Mouse (Mus musculus) MEL (cell line): ENCODE data around the gene Tmem120a. TPM values are rescaled to one million over a fixed set of nuclear protein-coding genes. Genes with fewer than 3 reads are reported as not detected.

Experiments used
- DNase-seq: peaks from one replicate; pipeline ENCODE4 v3.0.0; 2011; ENCODE audit warnings: low read depth, low spot score
- H3K27ac ChIP-seq: 2 replicates; pipeline ENCODE4 v1.5.1; 2012; ENCODE audit warnings: low read depth, mild to moderate bottlenecking, control low read depth, low read length, moderate library complexity; ENCODE audit not compliant: control insufficient read depth
- H3K27me3 ChIP-seq, 2 experiments: fragments of 150-350 bp in 1 of 2; sonication (generic) in 1 of 2; 2 replicates each; pipeline ENCODE4 v1.6.1; 2012; ENCODE audit warnings: low read length in 2 of 2, mild to moderate bottlenecking in 2 of 2, improper control_type of control experiment in 1 of 2, moderate library complexity in 1 of 2; ENCODE audit not compliant: insufficient read depth in 2 of 2, control insufficient read depth in 1 of 2
- H3K36me3 ChIP-seq, 2 experiments: 2 replicates each; pipeline ENCODE4 v1.6.1; 2012 to 2014; ENCODE audit warnings: low read length in 2 of 2, improper control_type of control experiment in 1 of 2, inconsistent platforms in 1 of 2, mild to moderate bottlenecking in 1 of 2; ENCODE audit not compliant: insufficient read depth in 2 of 2, control insufficient read depth in 1 of 2
- H3K4me1 ChIP-seq, 2 experiments: fragments of 150-350 bp in 1 of 2; sonication (generic) in 1 of 2; 2 replicates each; pipeline ENCODE4 v1.6.1; 2012; ENCODE audit warnings: low read length in 2 of 2, improper control_type of control experiment in 1 of 2, mild to moderate bottlenecking in 1 of 2; ENCODE audit not compliant: insufficient read depth in 2 of 2, control insufficient read depth in 1 of 2
- H3K4me3 ChIP-seq, 2 experiments: fragments of 150-350 bp in 1 of 2; sonication (generic) in 1 of 2; 2 replicates each; pipeline ENCODE4 v1.5.1; 2012; ENCODE audit warnings: low read depth in 2 of 2, low read length in 2 of 2, mild to moderate bottlenecking in 2 of 2, moderate library complexity in 2 of 2, control low read depth in 1 of 2, improper control_type of control experiment in 1 of 2; ENCODE audit not compliant: control insufficient read depth in 1 of 2, insufficient read depth in 1 of 2
- H3K79me2 ChIP-seq: 2 replicates; pipeline ENCODE4 v1.6.1; 2012; ENCODE audit warnings: mild to moderate bottlenecking, low read length, moderate library complexity; ENCODE audit not compliant: control insufficient read depth, poor library complexity, insufficient read depth
- H3K9ac ChIP-seq: 2 replicates; pipeline ENCODE4 v1.6.1; 2012; ENCODE audit warnings: low read depth, mild to moderate bottlenecking, control low read depth, low read length, moderate library complexity; ENCODE audit not compliant: control insufficient read depth, poor library complexity, severe bottlenecking
- H3K9me3 ChIP-seq: fragments of 150-350 bp; sonication (generic); replicated peaks from 2 replicates; pipeline ENCODE4 v1.6.1; 2012; ENCODE audit warnings: mild to moderate bottlenecking, low read length, improper control_type of control experiment, moderate library complexity; ENCODE audit not compliant: insufficient read depth
- CHD1 ChIP-seq: IDR thresholded peaks from 2 replicates; pipeline ENCODE4 v1.6.1; 2012; ENCODE audit warnings: low read depth, mild to moderate bottlenecking, inconsistent platforms, low read length, improper control_type of control experiment
- CTCF ChIP-seq, 3 experiments: IDR thresholded peaks in 2 of 3; conservative IDR thresholded peaks in 1 of 3; 2 replicates each; pipeline ENCODE4 v1.5.1; 2011 to 2012; ENCODE audit warnings: low read length in 3 of 3, low read depth in 2 of 3, mild to moderate bottlenecking in 2 of 3, improper control_type of control experiment in 1 of 3, inconsistent platforms in 1 of 3, mixed read lengths in 1 of 3, moderate library complexity in 1 of 3; ENCODE audit not compliant: control insufficient read depth in 1 of 3, insufficient read depth in 1 of 3, poor library complexity in 1 of 3, severe bottlenecking in 1 of 3
- E2F4 ChIP-seq: IDR thresholded peaks from 2 replicates; pipeline ENCODE4 v1.6.1; 2011; ENCODE audit warnings: low read depth, low read length, improper control_type of control experiment, borderline replicate concordance
- EP300 ChIP-seq, 2 experiments: IDR thresholded peaks; 2 replicates each; pipeline ENCODE4 v1.6.1; 2011; ENCODE audit warnings: improper control_type of control experiment in 2 of 2, low read length in 2 of 2, low read depth in 1 of 2, mild to moderate bottlenecking in 1 of 2
- GATA1 ChIP-seq: IDR thresholded peaks from 2 replicates; pipeline ENCODE4 v1.6.1; 2011; ENCODE audit warnings: low read depth, low read length, improper control_type of control experiment
- MAFK ChIP-seq: IDR thresholded peaks from 2 replicates; pipeline ENCODE4 v1.6.1; 2011; ENCODE audit warnings: low read depth, mild to moderate bottlenecking, low read length, improper control_type of control experiment, borderline replicate concordance
- MAX ChIP-seq: IDR thresholded peaks from 2 replicates; pipeline ENCODE4 v1.6.1; 2011; ENCODE audit warnings: low read length, improper control_type of control experiment
- MEF2A ChIP-seq: IDR thresholded peaks from 2 replicates; pipeline ENCODE4 v1.6.1; 2014; ENCODE audit warnings: low read depth, mild to moderate bottlenecking, inconsistent platforms, low read length, improper control_type of control experiment; ENCODE audit not compliant: poor library complexity, insufficient replicate concordance, severe bottlenecking; ENCODE audit errors: extremely low read depth
- MXI1 ChIP-seq: IDR thresholded peaks from 2 replicates; pipeline ENCODE4 v1.6.1; 2011; ENCODE audit warnings: mild to moderate bottlenecking, low read depth, low read length, improper control_type of control experiment
- MYB ChIP-seq: IDR thresholded peaks from 2 replicates; pipeline ENCODE4 v1.6.1; 2011; ENCODE audit warnings: mild to moderate bottlenecking, low read depth, low read length, improper control_type of control experiment
- NELFE ChIP-seq: IDR thresholded peaks from 2 replicates; pipeline ENCODE4 v1.6.1; 2011; ENCODE audit warnings: low read depth, low read length, improper control_type of control experiment
- NRF1 ChIP-seq: IDR thresholded peaks from 2 replicates; pipeline ENCODE4 v1.6.1; 2014; ENCODE audit warnings: low read depth, mild to moderate bottlenecking, inconsistent platforms, low read length, improper control_type of control experiment, moderate library complexity; ENCODE audit not compliant: poor library complexity, insufficient read depth, severe bottlenecking
- POLR2A ChIP-seq, 2 experiments: IDR thresholded peaks; 2 replicates each; pipeline ENCODE4 v1.6.1; 2011 to 2012; ENCODE audit warnings: low read length in 2 of 2, mild to moderate bottlenecking in 2 of 2, control low read depth in 1 of 2, improper control_type of control experiment in 1 of 2, low read depth in 1 of 2, moderate library complexity in 1 of 2; ENCODE audit not compliant: control insufficient read depth in 1 of 2, insufficient read depth in 1 of 2, poor library complexity in 1 of 2
- POLR2AphosphoS2 ChIP-seq: IDR thresholded peaks from 2 replicates; pipeline ENCODE4 v1.6.1; 2011; ENCODE audit warnings: low read length, improper control_type of control experiment
- POLR2AphosphoS5 ChIP-seq: IDR thresholded peaks from 2 replicates; pipeline ENCODE4 v1.6.1; 2012; ENCODE audit warnings: low read depth, borderline replicate concordance, mild to moderate bottlenecking, inconsistent platforms, low read length, moderate library complexity, mixed read lengths
- RAD21 ChIP-seq: IDR thresholded peaks from 2 replicates; pipeline ENCODE4 v1.6.1; 2011; ENCODE audit warnings: mild to moderate bottlenecking, low read depth, low read length, improper control_type of control experiment
- RCOR1 ChIP-seq: IDR thresholded peaks from 2 replicates; pipeline ENCODE4 v1.6.1; 2012; ENCODE audit warnings: low read depth, mild to moderate bottlenecking, inconsistent platforms, low read length, improper control_type of control experiment
- SIN3A ChIP-seq: IDR thresholded peaks from 2 replicates; pipeline ENCODE4 v1.6.1; 2012; ENCODE audit warnings: low read length, improper control_type of control experiment, inconsistent platforms
- SMC3 ChIP-seq: IDR thresholded peaks from 2 replicates; pipeline ENCODE4 v1.6.1; 2011; ENCODE audit warnings: low read depth, low read length, improper control_type of control experiment
- TBP ChIP-seq: IDR thresholded peaks from 2 replicates; pipeline ENCODE4 v1.8.0; 2011; ENCODE audit warnings: low read depth, low read length, improper control_type of control experiment
- USF2 ChIP-seq, 2 experiments: IDR thresholded peaks; 2 replicates each; pipeline ENCODE4 v1.6.1; 2011 to 2012; ENCODE audit warnings: improper control_type of control experiment in 2 of 2, low read length in 2 of 2, borderline replicate concordance in 1 of 2, inconsistent platforms in 1 of 2, low read depth in 1 of 2, mild to moderate bottlenecking in 1 of 2; ENCODE audit not compliant: insufficient read depth in 1 of 2
- ZC3H11A ChIP-seq: IDR thresholded peaks from 2 replicates; pipeline ENCODE4 v1.6.1; 2012; ENCODE audit warnings: low read depth, mild to moderate bottlenecking, inconsistent platforms, low read length, improper control_type of control experiment
- ZKSCAN1 ChIP-seq: IDR thresholded peaks from 2 replicates; pipeline ENCODE4 v1.6.1; 2012; ENCODE audit warnings: low read depth, mild to moderate bottlenecking, inconsistent platforms, low read length, improper control_type of control experiment, moderate library complexity
- polyA plus RNA-seq, 2 experiments: library from polyadenylated mRNA; stranded (reverse) in 1 of 2; unstranded in 1 of 2; fragments of >175 nt in 1 of 2; fragments of >200 nt in 1 of 2; gene quantifications; 2 replicates each; pipeline versions ENCODE4 v1.2.1 to v1.2.4; 2012; ENCODE audit warnings: low replicate concordance in 2 of 2, low read depth in 1 of 2; ENCODE audit not compliant: insufficient read length in 2 of 2, insufficient read depth in 1 of 2, missing spikeins in 1 of 2
- total RNA-seq: library from RNA; depleted of rRNA; stranded (reverse); fragments of 300-350 nt; gene quantifications from 2 replicates; pipeline ENCODE4 v1.2.3, GENCODE M21; 2012

The Tmem120a gene
- total and polyA plus RNA-seq, 3 experiments: 19.6 to 38.8 TPM; not detected in 1

GRCm38 (mm10) chr5:135707039-135707438, 37.2 kb downstream of the Tmem120a start:
- H3K36me3 ChIP-seq: peaks cover under 1 to 28% of the 10 kb centered on the region in 2 experiments; a peak in 2 of 4 replicates
- no peak overlapping the region for H3K4me3 ChIP-seq
- peaks cover 9 to 39% of the 10 kb centered on the region in 2 experiments; a peak in 3 of 4 replicates for H3K4me1 ChIP-seq
- DNase-seq: no peak
- H3K9ac ChIP-seq: no peak overlapping the region
- no peaks in the 10 kb centered on the region for H3K9me3 ChIP-seq
- no peaks in the 10 kb centered on the region; the same call in 1 of the 2 replicates for H3K79me2 ChIP-seq
- TF ChIP-seq POLR2A (IDR thresholded peaks at IDR 0.05; ENCODE audit: control insufficient read depth in 1 of 2, insufficient read depth in 1 of 2, low read depth in 1 of 2, low read length in 2 of 2, poor library complexity in 1 of 2): no peak
- no peak for TF ChIP-seq MXI1
- no peak for TF ChIP-seq EP300 (IDR thresholded peaks at IDR 0.05; ENCODE audit: low read depth in 1 of 2, low read length in 2 of 2)
- no peak for TF ChIP-seq ZKSCAN1
- no peak for TF ChIP-seq NELFE
- no peak for TF ChIP-seq E2F4
- TF ChIP-seq RCOR1: no peak
- no peak for TF ChIP-seq MAFK
- no peak for TF ChIP-seq GATA1
- TF ChIP-seq MAX: no peak
- no peak for TF ChIP-seq POLR2AphosphoS2
- H3K27me3 ChIP-seq: no peaks in the 10 kb centered on the region
- no peak overlapping the region for H3K27ac ChIP-seq

DNA sequence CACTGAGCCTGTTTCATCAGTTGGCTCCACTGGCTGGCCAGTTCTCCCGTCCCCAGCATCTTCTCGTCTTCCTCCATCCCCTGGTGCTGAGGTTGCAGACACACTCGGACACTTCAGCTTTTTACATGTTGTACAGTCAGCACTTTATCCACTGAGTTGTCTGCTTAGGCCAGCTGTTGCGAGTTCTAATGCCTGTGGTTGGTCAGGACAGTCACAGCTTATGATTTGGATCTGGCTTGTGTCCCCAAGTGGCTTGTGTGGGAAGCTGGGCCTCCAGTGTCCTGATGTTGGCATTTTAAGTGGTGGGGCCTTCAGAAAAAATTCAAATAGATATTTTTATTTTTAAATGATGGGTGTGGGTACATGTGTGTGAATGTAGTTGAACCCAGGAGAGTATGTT, 38.9 kb downstream of the Tmem120a start:
- TF ChIP-seq MYB: no peak
- TF ChIP-seq SIN3A: no peak

DNA sequence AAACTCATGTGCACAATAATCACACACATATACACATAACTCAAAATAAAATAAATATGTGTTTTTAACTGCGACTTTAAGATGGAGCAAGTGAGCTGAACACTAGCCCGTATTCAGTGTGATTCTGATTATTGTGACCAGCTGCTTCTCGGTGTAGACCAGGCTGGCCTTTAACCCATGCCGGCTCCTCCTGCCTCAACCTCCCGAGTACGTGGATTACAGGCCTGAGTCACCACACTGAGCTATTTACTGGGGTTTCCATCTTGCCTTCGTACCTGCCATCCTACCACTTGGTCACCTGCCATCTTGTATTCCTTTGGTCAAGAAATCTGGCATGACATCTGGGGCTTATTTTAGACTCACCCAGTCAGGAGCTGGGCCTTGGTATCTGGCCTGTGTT, 40.8 kb downstream of the Tmem120a start:
- DNase-seq: no peak
- Histone ChIP-seq H3K9me3 (no peaks in the 10 kb centered on the region), H3K36me3 (peaks cover 2 to 10% of the 10 kb centered on the region in 2 experiments; a peak in 2 of 4 replicates), H3K9ac (no peak overlapping the region), H3K79me2 (no peaks in the 10 kb centered on the region; the same call in 1 of the 2 replicates), H3K27me3 (no peaks in the 10 kb centered on the region), H3K27ac (no peak overlapping the region), H3K4me3 (no peak overlapping the region), H3K4me1 (peaks cover 5 to 22% of the 10 kb centered on the region in 2 experiments; a peak in 3 of 4 replicates)
- TF ChIP-seq E2F4: no peak
- TF ChIP-seq CTCF (IDR thresholded peaks at IDR 0.05 in 2 of 3, conservative IDR thresholded peaks at IDR 0.05 in 1 of 3; ENCODE audit: control insufficient read depth in 1 of 3, insufficient read depth in 1 of 3, low read depth in 2 of 3, low read length in 3 of 3, poor library complexity in 1 of 3, severe bottlenecking in 1 of 3): no peak
- TF ChIP-seq MAFK: no peak
- TF ChIP-seq TBP: no peak
- TF ChIP-seq POLR2AphosphoS5: no peak
- TF ChIP-seq RAD21: no peak
- TF ChIP-seq MXI1: no peak
- no peak for TF ChIP-seq POLR2A (IDR thresholded peaks at IDR 0.05; ENCODE audit: control insufficient read depth in 1 of 2, insufficient read depth in 1 of 2, low read depth in 1 of 2, low read length in 2 of 2, poor library complexity in 1 of 2)
- no peak for TF ChIP-seq GATA1
- TF ChIP-seq POLR2AphosphoS2: no peak
- no peak for TF ChIP-seq NELFE
- TF ChIP-seq MYB: no peak
- no peak for TF ChIP-seq MEF2A
- no peak for TF ChIP-seq USF2 (IDR thresholded peaks at IDR 0.05; ENCODE audit: borderline replicate concordance in 1 of 2, insufficient read depth in 1 of 2, low read depth in 1 of 2, low read length in 2 of 2)
- no peak for TF ChIP-seq CHD1
- no peak for TF ChIP-seq SIN3A
- TF ChIP-seq SMC3: no peak
- no peak for TF ChIP-seq ZC3H11A
- TF ChIP-seq NRF1: no peak

More for the DNA sequence above, 38.9 kb downstream of the Tmem120a start:
- Histone ChIP-seq H3K27ac (no peak overlapping the region), H3K79me2 (no peaks in the 10 kb centered on the region; the same call in 1 of the 2 replicates), H3K4me3 (no peak overlapping the region), H3K36me3 (peaks cover 2 to 12% of the 10 kb centered on the region in 2 experiments; a peak in 2 of 4 replicates), H3K27me3 (no peaks in the 10 kb centered on the region), H3K9ac (no peak overlapping the region), H3K9me3 (no peaks in the 10 kb centered on the region), H3K4me1 (peaks cover 5 to 22% of the 10 kb centered on the region in 2 experiments; a peak in 3 of 4 replicates)
- no peak for DNase-seq
